Mouse (Mus musculus) hindbrain, embryonic 14.5 days (tissue): ENCODE data around the gene Vamp8. TPM values are rescaled to one million over a fixed set of nuclear protein-coding genes. Genes with fewer than 3 reads are reported as not detected.

Experiments used
- ATAC-seq: fragments of 200-750 bp; cut with Nextera tagmentation; 2 replicates; pipeline ENCODE4 v1.8.0; 2017; ENCODE audit warnings: moderate number of reproducible peaks, mild to moderate bottlenecking, moderate TSS enrichment, moderate library complexity; ENCODE audit not compliant: low FRiP score
- DNase-seq: peaks from one replicate; pipeline ENCODE4 v3.0.0-alpha.2; 2015; ENCODE audit warnings: low spot score
- H3K27ac ChIP-seq: fragments of 300-500 bp; sonication (generic); 2 replicates; pipeline ENCODE4 v1.5.1; 2014; ENCODE audit warnings: mild to moderate bottlenecking, moderate library complexity
- H3K27me3 ChIP-seq: fragments of 300-500 bp; sonication (generic); 2 replicates; pipeline ENCODE4 v1.6.1; 2014; ENCODE audit warnings: mild to moderate bottlenecking, low read length, mixed read lengths; ENCODE audit not compliant: control insufficient read depth, insufficient read depth
- H3K36me3 ChIP-seq: fragments of 300-500 bp; sonication (generic); replicated peaks from 2 replicates; pipeline ENCODE4 v1.6.1; 2014; ENCODE audit not compliant: control insufficient read depth, insufficient read depth
- H3K4me1 ChIP-seq: fragments of 300-500 bp; sonication (generic); replicated peaks from 2 replicates; pipeline ENCODE4 v1.6.1; 2014; ENCODE audit warnings: antibody characterized with exemption, low read length, mixed read lengths; ENCODE audit not compliant: control insufficient read depth, insufficient read depth
- H3K4me2 ChIP-seq: fragments of 300-500 bp; sonication (generic); replicated peaks from 2 replicates; pipeline ENCODE4 v1.6.1; 2014; ENCODE audit warnings: mild to moderate bottlenecking, moderate library complexity
- H3K4me3 ChIP-seq: fragments of 300-500 bp; sonication (generic); replicated peaks from 2 replicates; pipeline ENCODE4 v1.5.1; 2014; ENCODE audit warnings: mild to moderate bottlenecking, low read length
- H3K9ac ChIP-seq: fragments of 300-500 bp; sonication (generic); 2 replicates; pipeline ENCODE4 v1.6.1; 2014
- H3K9me3 ChIP-seq: fragments of 300-500 bp; sonication (generic); 2 replicates; pipeline ENCODE4 v1.6.1; 2016; ENCODE audit warnings: low read length; ENCODE audit not compliant: control insufficient read depth
- WGBS: fragments of 180-500 bp; shearing (Covaris S2); extraction: QIAGEN DNeasy Blood & Tissue Kit; methylation state at CpG from one replicate; pipeline ENCODE4 v1.1.7; 2014; 5-methylcytosine and 5-hydroxymethylcytosine counted together
- polyA plus RNA-seq: library from polyadenylated mRNA; unstranded; fragments of >200 nt; fragmentation: Nextera tagmentation; extraction: Ambion mirVana; gene quantifications from 2 replicates; pipeline ENCODE4 v1.2.1, GENCODE M21; 2014

Gene Vamp8
- polyA plus RNA-seq, 1 experiment from 2014 or later: 28.8 TPM

- H3K27me3 ChIP-seq: peaks cover 3% of the 10 kb centered on the region; the same call in 1 of the 2 replicates
- H3K9me3 ChIP-seq: no peaks in the 10 kb centered on the region
- 81% methylated on average over 10 of the region's 10 CpGs for WGBS
- DNase-seq (no peak), ATAC-seq (no peak)
- peak overlapping the region; percentile 87; the same call in 1 of the 2 replicates for H3K4me3 ChIP-seq
- peaks cover 30% of the 10 kb centered on the region for H3K4me1 ChIP-seq
- no peak overlapping the region for H3K27ac ChIP-seq
- peak overlapping the region; percentile 78 for H3K4me2 ChIP-seq
- H3K9ac ChIP-seq: peak overlapping the region; percentile 89; the same call in 1 of the 2 replicates
- H3K36me3 ChIP-seq: peaks cover 25% of the 10 kb centered on the region
Measured at GRCm38 (mm10) chr6:72348411-72348810, 42.1 kb downstream of the Vamp8 start.

- H3K9me3 ChIP-seq: no peaks in the 10 kb centered on the region
- peaks cover 3% of the 10 kb centered on the region; the same call in 1 of the 2 replicates for H3K27me3 ChIP-seq
- DNase-seq: peak; percentile 80
- H3K36me3 ChIP-seq: peaks cover 25% of the 10 kb centered on the region
- H3K4me2 ChIP-seq: peak within 1 kb of the TSS; percentile 78
- H3K27ac ChIP-seq: peak within 1 kb of the TSS; percentile 87
- under 1% methylated on average over 61 of the region's 72 CpGs for WGBS
- peak; percentile 79 for ATAC-seq
- peak within 1 kb of the TSS; percentile 87 for H3K4me3 ChIP-seq
- H3K9ac ChIP-seq: peak within 1 kb of the TSS; percentile 89
- H3K4me1 ChIP-seq: peaks cover 32% of the 10 kb centered on the region
Measured at GRCm38 (mm10) chr6:72347166-72347941, 43.1 kb downstream of the Vamp8 start, which contains the start of gene 0610030E20Rik. Gene 0610030E20Rik, plus strand, starts transcription at chr6:72347317.

GRCm38 (mm10) chr6:72346261-72346660 is 44.2 kb downstream of the Vamp8 start:
- ATAC-seq (no peak), DNase-seq (no peak)
- Histone ChIP-seq H3K27me3 (peaks cover 3% of the 10 kb centered on the region; the same call in 1 of the 2 replicates), H3K9ac (no peak overlapping the region), H3K36me3 (peaks cover 22% of the 10 kb centered on the region), H3K27ac (no peak overlapping the region), H3K4me2 (peak overlapping the region; percentile 78), H3K9me3 (no peaks in the 10 kb centered on the region), H3K4me1 (peaks cover 32% of the 10 kb centered on the region), H3K4me3 (0 out of 2 replicates have a peak overlapping the region, but pooled peaks have one; percentile 87)
- 94% methylated on average over 4 of the region's 4 CpGs for WGBS

- Histone ChIP-seq H3K4me3 (peak overlapping the region; percentile 65; the same call in 1 of the 2 replicates), H3K27me3 (peaks cover 3% of the 10 kb centered on the region; the same call in 1 of the 2 replicates), H3K36me3 (peaks cover 16% of the 10 kb centered on the region), H3K4me2 (peak overlapping the region; percentile 79), H3K4me1 (peaks cover 32% of the 10 kb centered on the region), H3K27ac (no peak overlapping the region), H3K9ac (peak overlapping the region; percentile 69), H3K9me3 (no peaks in the 10 kb centered on the region)
- 52% methylated on average over 6 of the region's 6 CpGs for WGBS
- no peak for DNase-seq
- ATAC-seq: no peak
Measured at GRCm38 (mm10) chr6:72345633-72346032, 44.9 kb downstream of the Vamp8 start.

GRCm38 (mm10) chr6:72345074-72345567 is 45.4 kb downstream of the Vamp8 start, which contains the start of gene Usp39:
Gene Usp39, minus strand, starts transcription at chr6:72345184.
- ATAC-seq (peak; percentile 89), DNase-seq (peak; percentile 96)
- H3K4me3 ChIP-seq: peak within 1 kb of the TSS; percentile 65
- peak within 1 kb of the TSS; percentile 69 for H3K9ac ChIP-seq
- H3K27me3 ChIP-seq: peaks cover 3% of the 10 kb centered on the region; the same call in 1 of the 2 replicates
- peak within 1 kb of the TSS; percentile 34; the same call in 1 of the 2 replicates for H3K27ac ChIP-seq
- under 1% methylated on average over 30 of the region's 30 CpGs for whole genome bisulfite sequencing
- no peaks in the 10 kb centered on the region for H3K9me3 ChIP-seq
- peak within 1 kb of the TSS; percentile 79 for H3K4me2 ChIP-seq
- peaks cover 32% of the 10 kb centered on the region for H3K4me1 ChIP-seq
- peaks cover 17% of the 10 kb centered on the region; the same call in 1 of the 2 replicates for H3K36me3 ChIP-seq

- no peaks in the 10 kb centered on the region for H3K9me3 ChIP-seq
- H3K9ac ChIP-seq: peak overlapping the region; percentile 69
- H3K4me2 ChIP-seq: peak overlapping the region; percentile 79
- H3K27me3 ChIP-seq: peaks cover 3% of the 10 kb centered on the region; the same call in 1 of the 2 replicates
- H3K27ac ChIP-seq: peak overlapping the region; percentile 34; the same call in 1 of the 2 replicates
- no peak for DNase-seq
- under 1% methylated on average over 36 of the region's 42 CpGs for WGBS
- peak overlapping the region; percentile 65 for H3K4me3 ChIP-seq
- H3K36me3 ChIP-seq: peaks cover 22% of the 10 kb centered on the region
- ATAC-seq: peak; percentile 60; the same call in 1 of the 2 replicates
- peaks cover 32% of the 10 kb centered on the region for H3K4me1 ChIP-seq
Measured at GRCm38 (mm10) chr6:72344396-72345073, 46.0 kb downstream of the Vamp8 start.

GRCm38 (mm10) chr6:72340481-72340880 is 50.0 kb downstream of the Vamp8 start:
- 60% methylated on average over 2 of the region's 2 CpGs for WGBS
- DNase-seq (no peak), ATAC-seq (no peak)
- Histone ChIP-seq H3K27me3 (no peaks in the 10 kb centered on the region), H3K4me2 (no peak overlapping the region), H3K9ac (no peak overlapping the region), H3K9me3 (no peaks in the 10 kb centered on the region), H3K4me3 (no peak overlapping the region), H3K4me1 (peaks cover 13% of the 10 kb centered on the region), H3K36me3 (peaks cover 51% of the 10 kb centered on the region), H3K27ac (no peak overlapping the region)
